Mouse (Mus musculus) ES-E14 (cell line): ENCODE results near the gene Gpr146.
"Not testable (repeated sequence)": the region's sequence is repeated elsewhere in the genome, so short reads cannot be mapped to it uniquely, and the experiment has no call there.

Source experiments
- CHD2 ChIP-seq: IDR thresholded peaks from 2 replicates; pipeline ENCODE4 v1.6.1; 2014; ENCODE audit warnings: mild to moderate bottlenecking, low read depth, low read length, inconsistent platforms
- MAFK ChIP-seq: IDR thresholded peaks from 2 replicates; pipeline ENCODE4 v1.6.1; 2014; ENCODE audit warnings: mild to moderate bottlenecking, low read depth, low read length, inconsistent platforms; ENCODE audit not compliant: insufficient read depth
- ZC3H11A ChIP-seq: IDR thresholded peaks from 2 replicates; pipeline ENCODE4 v1.6.1; 2012; ENCODE audit warnings: low read depth, mild to moderate bottlenecking, inconsistent platforms, low read length, borderline replicate concordance
- ZNF384 ChIP-seq: IDR thresholded peaks from 2 replicates; pipeline ENCODE4 v1.6.1; 2012; ENCODE audit warnings: low read depth, low read length, inconsistent platforms

DNA sequence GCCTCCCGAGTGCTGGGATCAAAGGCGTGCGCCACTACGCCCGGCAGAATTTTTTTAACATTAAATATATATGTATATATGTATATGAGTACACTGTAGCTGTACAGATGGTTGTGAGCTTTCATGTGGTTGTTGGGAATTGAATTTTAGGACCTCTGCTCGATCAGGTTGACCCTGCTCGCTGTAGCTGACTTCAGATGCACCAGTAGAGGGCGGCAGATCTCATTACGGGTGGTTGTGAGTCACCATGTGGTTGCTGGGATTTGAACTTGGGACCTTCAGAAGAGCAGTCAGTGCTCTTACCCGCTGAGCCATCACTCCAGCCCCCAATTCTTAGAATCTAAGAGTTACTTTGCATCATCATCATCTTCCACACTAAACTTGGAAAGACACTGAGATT lies 43.1 kb upstream of the Gpr146 start:
- not testable (repeated sequence) for TF ChIP-seq ZNF384, CHD2, MAFK, ZC3H11A
